Mouse (Mus musculus) thymus, adult 2 months (tissue): ENCODE data around the gene Slc25a21.

Source experiments
- CTCF ChIP-seq: fragments of 200-500 bp; IDR thresholded peaks from 2 replicates; pipeline ENCODE4 v1.5.1; 2012; ENCODE audit warnings: mild to moderate bottlenecking, control low read depth, low read length, moderate library complexity, borderline replicate concordance; ENCODE audit not compliant: control insufficient read depth, poor library complexity, insufficient read depth; ENCODE audit errors: extremely low read depth
- POLR2A ChIP-seq: fragments of 200-500 bp; IDR thresholded peaks from 2 replicates; pipeline ENCODE4 v1.6.1; 2012; ENCODE audit warnings: mild to moderate bottlenecking, low read length, control low read depth, moderate library complexity; ENCODE audit not compliant: control insufficient read depth, poor library complexity, insufficient read depth; ENCODE audit errors: extremely low read depth

DNA sequence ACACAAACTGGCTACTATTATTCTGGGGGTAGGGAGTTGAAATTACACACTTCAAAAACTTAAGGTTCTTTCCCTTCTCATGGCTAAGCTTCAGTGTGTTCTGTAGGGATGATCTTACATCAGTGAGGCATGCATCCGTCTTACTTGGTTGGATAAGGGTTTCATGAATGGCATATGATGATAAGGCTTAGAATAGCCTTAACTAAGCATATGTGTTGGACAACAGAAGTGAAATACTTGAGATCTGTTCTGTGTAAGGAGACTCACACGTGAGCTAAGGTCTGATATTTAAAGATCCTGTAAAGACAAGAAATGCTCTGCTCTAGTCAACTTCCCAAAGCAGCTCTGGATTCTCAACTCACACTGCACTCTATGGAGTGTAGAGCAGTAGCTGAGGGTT, 11.1 kb downstream of the Slc25a21 start:
- TF ChIP-seq CTCF: no peak
- TF ChIP-seq POLR2A: no peak
